Mouse (Mus musculus) B cell, adult 67 days (primary cell): ENCODE data around the gene Cul7. TPM values are rescaled to one million over a fixed set of nuclear protein-coding genes. Genes with fewer than 3 reads are reported as not detected.

ENCODE experiments used
- total RNA-seq, 2 experiments: library from RNA; stranded (reverse); gene quantifications; 4 replicates each; pipeline ENCODE4 v1.2.4; 2023

Cul7 gene
- 10 to 100 TPM in 1 of 2 experiments, 1 to 10 TPM in 1; 8.5 to 10.4 TPM for total RNA-seq

GRCm38 (mm10) chr17:46650232-46651031 lies at the start of gene Cul7:
Gene Cul7, plus strand, starts transcription at chr17:46650337.

DNA sequence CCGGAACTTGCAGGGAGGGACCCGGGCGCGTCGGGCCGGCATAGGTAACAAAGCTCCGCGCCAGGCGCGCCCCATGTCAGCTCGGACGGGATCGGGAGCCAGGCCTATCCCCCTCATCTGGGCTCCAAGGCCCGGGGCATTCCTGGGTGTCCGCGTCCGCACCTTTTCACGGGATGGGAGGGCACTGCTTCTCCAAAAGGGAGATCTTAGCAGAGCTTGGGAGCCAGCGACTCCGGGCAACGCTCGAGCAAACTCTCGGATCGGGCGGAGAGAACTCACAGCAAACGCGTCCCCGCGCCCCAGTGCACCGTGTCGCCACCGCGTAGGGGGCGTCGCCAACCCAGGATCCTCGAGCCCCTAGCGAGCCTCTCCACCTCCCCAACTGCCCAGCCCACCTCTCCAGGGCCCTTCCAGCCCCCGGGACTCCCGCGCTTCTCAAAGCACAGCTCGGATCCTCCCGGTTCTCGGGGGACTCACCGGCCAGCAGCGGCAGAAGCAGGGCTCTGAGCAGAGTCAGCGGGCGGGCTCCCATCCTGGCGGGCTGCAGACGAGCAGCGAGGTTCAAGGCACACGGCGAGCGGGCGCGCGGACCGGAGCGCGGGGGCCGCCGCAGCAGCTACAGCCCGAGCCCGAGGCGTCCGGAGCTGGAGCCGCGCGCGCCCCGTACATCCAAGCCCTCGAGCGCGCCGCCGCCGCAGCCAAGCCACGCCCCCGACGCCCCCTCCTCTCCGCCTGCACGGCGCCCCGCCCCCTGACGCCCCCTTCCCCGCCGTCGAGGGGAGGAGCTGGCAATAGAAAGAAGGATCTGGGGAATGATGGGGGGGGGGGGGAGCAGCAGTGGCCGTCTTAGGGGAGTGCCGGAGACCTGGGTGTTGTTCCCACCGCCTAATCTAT lies 21.1 kb upstream of the Cul7 start, which contains the start of gene Ptk7:
Ptk7 (minus strand) TSS at position 714 of the 894 bp plus-strand sequence.

DNA sequence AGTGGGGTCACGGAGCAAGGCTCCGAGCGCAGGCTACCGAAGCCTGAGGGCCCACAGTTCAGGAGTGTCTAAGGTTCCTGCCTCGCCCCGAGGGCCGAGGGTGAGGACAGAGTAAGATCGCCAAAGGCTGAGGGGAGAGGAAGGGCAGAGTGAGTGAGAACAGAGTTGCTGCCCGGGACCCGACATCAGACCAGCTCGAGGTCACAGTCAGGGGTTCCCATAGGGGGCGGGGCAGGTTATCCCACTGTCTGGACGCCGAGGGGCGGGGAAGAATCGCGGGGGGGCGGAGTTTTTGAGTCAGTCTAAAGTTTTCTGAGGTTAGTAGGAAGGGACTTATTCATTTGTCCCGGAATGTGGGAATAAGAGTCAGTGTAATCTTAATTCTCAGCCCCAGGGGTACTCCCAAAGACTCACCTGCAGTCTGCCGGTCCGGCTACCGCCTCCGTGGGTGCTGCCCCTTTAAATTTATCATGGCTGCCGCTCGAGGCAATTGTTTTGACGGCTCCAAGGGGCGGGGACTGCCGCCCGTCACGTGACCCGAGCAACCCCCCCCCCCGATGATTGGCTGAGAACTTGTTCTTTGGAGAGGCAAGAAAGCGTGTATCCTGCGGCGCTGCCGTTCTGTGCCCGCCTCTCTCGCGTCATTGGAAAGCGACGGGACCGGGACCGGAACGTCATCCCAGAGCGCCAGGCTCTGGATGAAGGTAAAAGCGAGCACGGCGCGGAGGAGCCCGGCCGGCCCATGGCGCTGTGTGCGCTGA lies 4.4 kb upstream of the Cul7 start, which contains the start of the genes Klc4 and Mrpl2:
Klc4 (minus strand) TSS at position 462 of the 761 bp plus-strand sequence.
Mrpl2 (plus strand) TSS at position 669 of the 761 bp plus-strand sequence.

GRCm38 (mm10) chr17:46673850-46674529 lies 23.9 kb downstream of the Cul7 start, which contains the start of gene Rrp36:
Gene Rrp36, minus strand, starts transcription at chr17:46674352.

GRCm38 (mm10) chr17:46678416-46678815 lies 28.3 kb downstream of the Cul7 start, which contains the start of gene Mea1:
Gene Mea1, plus strand, starts transcription at chr17:46678793.

DNA sequence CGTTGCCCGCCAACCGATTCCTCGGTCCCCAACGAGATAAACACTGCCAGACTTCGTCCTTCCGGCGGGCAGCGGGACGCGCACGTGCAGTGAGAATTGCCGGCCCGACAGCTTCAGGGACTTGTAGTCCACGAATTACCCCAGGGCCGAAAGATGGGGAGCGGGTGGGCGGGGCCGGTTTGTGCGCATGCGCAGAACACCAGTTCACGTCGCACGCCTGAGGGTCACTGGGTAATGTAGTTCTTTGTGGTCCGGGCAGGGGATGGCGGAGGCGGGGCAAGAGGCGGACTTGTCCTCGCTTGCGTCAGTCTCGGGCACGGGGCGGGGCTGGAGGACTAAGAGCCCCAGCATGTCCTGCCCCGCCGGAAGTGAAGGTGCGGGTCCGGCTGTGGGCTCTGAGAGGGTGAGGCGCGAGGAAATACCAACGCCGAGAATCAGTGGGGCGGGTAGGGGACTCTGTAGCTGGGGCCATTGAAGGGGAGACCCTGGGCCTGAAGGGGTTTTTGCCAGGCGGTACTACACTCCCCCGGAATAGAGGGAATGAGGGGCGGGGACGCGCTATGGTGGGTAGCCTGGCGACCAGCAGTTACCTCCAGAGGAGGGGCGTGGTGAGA lies 30.7 kb downstream of the Cul7 start, which contains the start of gene Klhdc3:
Klhdc3 (minus strand) TSS at position 155 of the 614 bp plus-strand sequence.

DNA sequence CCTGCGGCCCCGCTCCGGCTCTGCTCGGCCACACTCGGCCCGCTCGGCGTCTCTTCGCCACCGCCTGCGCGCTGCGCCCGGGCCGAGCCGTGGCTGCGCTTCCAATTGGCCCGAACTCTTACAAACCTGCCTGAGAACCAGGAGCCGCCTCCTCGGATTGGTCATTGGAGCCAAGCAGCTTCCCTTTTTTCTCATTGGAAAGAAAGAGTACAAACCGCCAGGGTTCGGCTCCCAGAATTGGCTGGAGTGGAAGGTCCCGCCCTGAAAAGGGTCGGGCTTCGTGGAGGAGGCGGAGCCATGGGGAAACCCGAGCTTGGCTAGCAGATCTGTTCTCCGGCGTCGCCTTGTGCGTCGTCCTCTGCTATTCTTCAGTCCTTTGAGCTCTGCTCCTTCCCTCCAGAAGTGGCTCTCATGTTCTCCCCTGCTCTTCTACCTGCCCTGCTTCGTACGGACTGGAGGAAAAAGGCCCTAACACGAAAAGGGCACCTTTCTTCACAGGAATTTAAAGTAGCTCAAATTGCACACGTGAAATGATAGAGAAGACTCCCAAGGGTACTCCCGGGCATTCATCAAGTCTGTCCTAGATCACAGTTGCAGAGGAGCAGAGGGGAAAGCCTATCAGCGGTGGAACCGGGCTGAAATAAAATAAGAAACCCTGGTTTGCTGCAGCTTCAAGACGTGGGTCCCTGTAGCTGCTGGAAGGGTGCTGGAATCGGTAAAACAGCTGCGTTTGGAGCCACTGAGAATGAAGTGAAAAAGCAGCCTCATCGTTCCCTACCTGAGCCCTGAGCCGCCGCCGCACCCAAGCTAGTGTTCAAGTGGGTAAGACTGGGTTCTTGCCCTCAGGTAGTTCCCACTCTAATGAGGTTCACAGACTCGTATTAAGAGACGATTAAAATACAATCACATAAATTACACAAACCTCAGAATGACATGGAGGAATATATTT lies 55.0 kb downstream of the Cul7 start, which contains the start of gene Ppp2r5d:
Ppp2r5d (minus strand) TSS at position 225 of the 949 bp plus-strand sequence.

DNA sequence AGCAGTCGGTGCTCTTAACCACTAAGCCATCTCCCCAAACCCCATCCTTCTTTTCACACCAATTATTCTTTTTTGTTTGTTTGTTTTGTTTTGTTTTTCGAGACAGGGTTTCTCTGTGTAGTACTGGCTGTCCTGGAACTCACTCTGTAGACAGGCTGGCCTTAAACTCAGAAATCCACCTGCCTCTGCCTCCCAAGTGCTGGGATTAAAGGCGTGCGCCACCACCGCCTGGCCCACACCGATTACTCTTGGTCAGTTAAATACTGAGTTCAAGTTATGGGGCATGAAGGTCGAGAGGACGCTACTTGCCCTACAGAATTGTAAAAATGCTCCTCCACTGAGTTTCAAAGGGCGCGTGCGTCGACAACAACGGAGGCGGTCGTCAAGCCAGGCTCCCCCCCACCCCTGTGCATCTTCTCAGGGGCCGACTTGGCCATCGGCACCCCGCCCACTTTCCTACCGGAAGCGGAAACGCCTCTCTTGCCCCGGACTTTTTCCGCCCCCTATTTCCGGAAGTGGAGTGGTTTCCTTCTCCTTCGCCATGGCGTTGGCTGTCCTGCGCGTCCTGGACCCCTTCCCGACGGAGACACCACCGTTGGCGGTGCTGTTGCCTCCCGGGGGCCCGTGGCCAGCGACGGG lies 60.9 kb downstream of the Cul7 start, which contains the start of gene Pex6:
Pex6 (plus strand) TSS at position 505 of the 639 bp plus-strand sequence.

Other genes with a start within 250 kb of the Cul7 start
- gene Crip3, start 221.4 kb upstream of the Cul7 start, total RNA-seq = 1 to 10 TPM; 7.9 to 8.9 TPM
- gene Slc22a7, start 211.9 kb upstream of the Cul7 start, total RNA-seq = not detected
- 1 to 10 TPM; 3.9 to 4.7 TPM for gene Ttbk1, start 162.7 kb upstream of the Cul7 start, total RNA-seq
- gene Dnph1, start 153.6 kb upstream of the Cul7 start, total RNA-seq = not detected
- 10 to 100 TPM; 19.9 to 21.4 TPM for gene Cul9, start 103.9 kb upstream of the Cul7 start, total RNA-seq
- gene Srf, start 94.2 kb upstream of the Cul7 start, total RNA-seq = 10 to 100 TPM; 84.9 to 85.5 TPM
- under 1 TPM in 1 of 2 experiments, not detected in 1; 0.15 TPM for gene Ptk7, start 20.8 kb upstream of the Cul7 start, total RNA-seq
- gene Klc4, start 4.3 kb upstream of the Cul7 start, total RNA-seq = 10 to 100 TPM; 20.3 to 21.3 TPM
- gene Mrpl2, start 4.1 kb upstream of the Cul7 start, total RNA-seq = 10 to 100 TPM; 31.3 to 41.2 TPM
- 10 to 100 TPM; 22.2 to 28.0 TPM for gene Rrp36, start 24.0 kb downstream of the Cul7 start, total RNA-seq
- gene Mea1, start 28.5 kb downstream of the Cul7 start, total RNA-seq = 10 to 100 TPM; 55.1 to 57.7 TPM
- gene Klhdc3, start 30.6 kb downstream of the Cul7 start, total RNA-seq = 10 to 100 TPM; 51.1 to 51.6 TPM
- 10 to 100 TPM; 36.6 to 39.9 TPM for gene Ppp2r5d, start 54.8 kb downstream of the Cul7 start, total RNA-seq
- 10 to 100 TPM; 37.4 to 42.4 TPM for gene Pex6, start 61.1 kb downstream of the Cul7 start, total RNA-seq
- gene Gnmt, start 78.8 kb downstream of the Cul7 start, total RNA-seq = 1 to 10 TPM; 7.4 to 9.9 TPM
- gene Cnpy3, start 101.9 kb downstream of the Cul7 start, total RNA-seq = 100 to 1,000 TPM; 135 to 141 TPM
- not detected for gene Ptcra, start 113.4 kb downstream of the Cul7 start, total RNA-seq
- 10 to 100 TPM; 13.1 to 15.2 TPM for gene 2310039H08Rik, start 122.3 kb downstream of the Cul7 start, total RNA-seq
- gene Rpl7l1, start 132.3 kb downstream of the Cul7 start, total RNA-seq = 10 to 100 TPM; 78.8 to 80.1 TPM
- gene Bicral, start 208.1 kb downstream of the Cul7 start, total RNA-seq = 100 to 1,000 TPM; 106 to 133 TPM
- 10 to 100 TPM; 12.6 to 17.2 TPM for gene Tbcc, start 240.3 kb downstream of the Cul7 start, total RNA-seq